Mouse (Mus musculus) ES-Bruce4 (cell line): ENCODE measurements around the gene Olfr397. TPM values are rescaled to one million over a fixed set of nuclear protein-coding genes. Genes with fewer than 3 reads are reported as not detected.

ENCODE experiments used
- H3K27ac ChIP-seq: 2 replicates; pipeline ENCODE4 v1.5.1; 2012; ENCODE audit warnings: low read length, inconsistent platforms; ENCODE audit not compliant: insufficient read depth
- H3K27me3 ChIP-seq: 2 replicates; pipeline ENCODE4 v1.6.1; 2012; ENCODE audit warnings: mild to moderate bottlenecking, low read length, inconsistent platforms; ENCODE audit not compliant: control insufficient read depth, poor library complexity, insufficient read depth, severe bottlenecking
- H3K36me3 ChIP-seq: 2 replicates; pipeline ENCODE4 v1.6.1; 2012; ENCODE audit warnings: inconsistent platforms, mild to moderate bottlenecking, low read length, moderate library complexity; ENCODE audit not compliant: control insufficient read depth, poor library complexity, insufficient read depth, severe bottlenecking
- H3K4me1 ChIP-seq: one replicate; pipeline ENCODE4 v1.8.1; 2011; ENCODE audit warnings: low read length; ENCODE audit not compliant: control insufficient read depth, insufficient read depth
- H3K4me3 ChIP-seq: 2 replicates; pipeline ENCODE4 v1.5.1; 2011; ENCODE audit warnings: low read depth, mild to moderate bottlenecking, low read length
- H3K9ac ChIP-seq: 2 replicates; pipeline ENCODE4 v1.6.1; 2012; ENCODE audit warnings: low read depth, mild to moderate bottlenecking, inconsistent platforms; ENCODE audit not compliant: poor library complexity, severe bottlenecking
- H3K9me3 ChIP-seq: replicated peaks from 2 replicates; pipeline ENCODE4 v1.6.1; 2012; ENCODE audit warnings: mild to moderate bottlenecking, low read length, inconsistent platforms; ENCODE audit not compliant: control insufficient read depth, poor library complexity, insufficient read depth, severe bottlenecking
- CTCF ChIP-seq: IDR thresholded peaks from one replicate; pipeline ENCODE4 v1.8.1; 2011; ENCODE audit warnings: low read depth, low read length
- EP300 ChIP-seq: IDR thresholded peaks from 2 replicates; pipeline ENCODE4 v1.6.1; 2011; ENCODE audit warnings: low read depth, low read length; ENCODE audit not compliant: insufficient read depth
- POLR2A ChIP-seq: IDR thresholded peaks from one replicate; pipeline ENCODE4 v1.8.1; 2011; ENCODE audit warnings: low read length; ENCODE audit not compliant: insufficient read depth
- polyA plus RNA-seq: library from polyadenylated mRNA; stranded (reverse); fragments of >200 nt; gene quantifications from 2 replicates; pipeline ENCODE4 v1.2.4, GENCODE M21; 2011; ENCODE audit warnings: low read depth; ENCODE audit not compliant: missing spikeins, insufficient read depth, insufficient read length

Gene Olfr397
- polyA plus RNA-seq = not detected in 2 replicates

DNA sequence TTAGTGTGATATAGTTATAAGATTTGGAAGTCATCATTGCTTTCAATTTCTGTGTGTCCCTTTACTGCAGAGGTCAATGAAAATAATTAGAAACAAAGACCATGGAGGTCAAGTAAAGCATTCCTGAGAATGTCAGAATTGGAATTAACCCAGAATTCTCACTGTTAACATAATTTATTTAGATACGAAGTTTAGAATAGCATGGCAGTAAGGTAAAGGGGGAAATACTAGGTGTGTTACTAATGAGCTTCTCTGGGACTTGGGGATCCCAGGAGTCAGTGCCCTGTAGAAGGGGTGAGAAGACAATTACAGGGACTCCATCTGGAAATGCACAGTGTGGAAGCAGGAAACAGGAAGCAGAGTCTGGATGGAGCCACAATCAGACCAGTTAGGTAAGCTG, at the start of gene Olfr397:
TSS of gene Olfr397 (plus strand) at position 301 of the 400 bp plus-strand sequence.
- Histone ChIP-seq H3K9me3 (no peaks in the 10 kb centered on the region), H3K36me3 (no peaks in the 10 kb centered on the region), H3K4me3 (no peak within 1 kb of the TSS), H3K27ac (no peak within 1 kb of the TSS), H3K27me3 (no peaks in the 10 kb centered on the region), H3K4me1 (no peaks in the 10 kb centered on the region), H3K9ac (no peak within 1 kb of the TSS)
- no peak for TF ChIP-seq POLR2A

DNA sequence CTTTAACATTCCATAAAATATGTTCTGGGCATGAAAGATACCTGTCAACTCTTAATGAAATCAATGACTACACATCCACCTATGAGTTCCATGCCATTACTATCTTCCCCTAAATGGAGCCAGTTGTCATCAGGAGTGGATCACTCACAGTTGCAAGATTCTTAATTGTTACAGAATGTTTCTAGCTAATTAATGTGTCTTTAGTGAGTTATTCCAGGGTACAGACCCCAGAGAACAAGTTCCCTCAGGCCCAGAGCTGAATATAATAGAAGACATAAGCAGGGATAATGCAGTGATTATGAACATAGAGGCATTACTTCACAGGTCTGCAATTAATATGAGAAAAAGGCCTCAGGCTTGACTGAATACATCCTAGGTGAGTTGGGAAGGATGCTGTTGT, 24.2 kb upstream of the Olfr397 start, which contains the start of gene Olfr23:
TSS of gene Olfr23 (plus strand) at position 301 of the 400 bp plus-strand sequence.
- H3K27ac ChIP-seq = no peak within 1 kb of the TSS
- TF ChIP-seq EP300 (no peak), CTCF (no peak), POLR2A (no peak)
- H3K9me3 ChIP-seq = no peaks in the 10 kb centered on the region
- no peak within 1 kb of the TSS for H3K4me3 ChIP-seq
- H3K4me1 ChIP-seq = no peaks in the 10 kb centered on the region
- H3K36me3 ChIP-seq = no peaks in the 10 kb centered on the region
- H3K27me3 ChIP-seq = no peaks in the 10 kb centered on the region
- H3K9ac ChIP-seq = no peak within 1 kb of the TSS

DNA sequence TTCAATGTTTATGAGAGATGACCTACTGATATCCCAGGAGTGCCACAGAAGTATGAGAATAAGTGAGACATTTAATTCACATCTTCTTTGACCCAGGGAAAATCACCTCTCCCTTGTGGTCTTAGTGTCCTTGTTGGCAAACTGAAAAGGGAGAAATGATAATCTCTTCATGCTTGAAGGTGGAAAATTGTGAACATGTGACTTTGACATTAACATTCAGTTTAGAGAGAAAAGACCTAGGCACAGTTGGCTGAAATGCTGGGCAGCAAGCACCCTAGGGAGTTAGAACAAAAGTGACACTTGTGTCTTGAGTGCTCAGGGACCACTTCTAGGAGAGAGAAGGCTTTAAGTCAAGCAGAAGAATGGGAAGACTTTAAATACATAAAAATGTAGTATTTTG, 29.7 kb downstream of the Olfr397 start, which contains the start of gene Olfr398:
TSS of gene Olfr398 (minus strand) at position 101 of the 400 bp plus-strand sequence.
- no peaks in the 10 kb centered on the region for H3K4me1 ChIP-seq
- no peaks in the 10 kb centered on the region for H3K9me3 ChIP-seq
- TF ChIP-seq POLR2A (no peak), EP300 (no peak), CTCF (no peak)
- no peaks in the 10 kb centered on the region for H3K36me3 ChIP-seq
- H3K27me3 ChIP-seq = no peaks in the 10 kb centered on the region; the same call in 1 of the 2 replicates
- no peak within 1 kb of the TSS for H3K27ac ChIP-seq
- no peak within 1 kb of the TSS for H3K9ac ChIP-seq
- no peak within 1 kb of the TSS for H3K4me3 ChIP-seq

DNA sequence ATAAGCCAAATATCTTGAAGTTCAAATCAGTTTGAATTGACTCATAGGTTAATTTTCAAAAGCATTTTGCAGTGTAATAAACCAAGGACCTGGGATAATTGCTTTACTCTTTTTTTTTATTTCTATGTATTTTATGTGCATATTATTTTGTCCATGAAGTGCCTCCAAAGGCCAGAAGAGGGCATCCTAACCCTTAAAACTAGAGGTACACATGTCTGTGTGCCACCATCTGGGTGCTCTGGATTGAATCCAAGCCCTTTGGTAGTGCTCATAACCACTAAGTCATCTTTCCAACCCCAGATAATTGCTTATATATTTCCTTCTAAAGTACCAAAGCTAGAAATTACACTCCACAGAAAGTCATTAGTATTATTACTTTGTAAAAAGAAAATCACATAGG, 32.5 kb downstream of the Olfr397 start:
- TF ChIP-seq EP300 = no peak
- no peak for TF ChIP-seq CTCF
- no peak for TF ChIP-seq POLR2A
- H3K36me3 ChIP-seq = no peaks in the 10 kb centered on the region
- no peaks in the 10 kb centered on the region; the same call in 1 of the 2 replicates for H3K27me3 ChIP-seq
- H3K4me3 ChIP-seq = no peak overlapping the region
- no peaks in the 10 kb centered on the region for H3K4me1 ChIP-seq
- no peaks in the 10 kb centered on the region for H3K9me3 ChIP-seq
- no peak overlapping the region for H3K9ac ChIP-seq
- no peak overlapping the region for H3K27ac ChIP-seq

Other genes starting within 250 kb of the Olfr397 start
- not detected in 2 replicates for gene Olfr389, start 180.1 kb upstream of the Olfr397 start, polyA plus RNA-seq
- gene Olfr390, start 177.9 kb upstream of the Olfr397 start, polyA plus RNA-seq = not detected in 2 replicates
- gene Olfr391-ps, start 157.8 kb upstream of the Olfr397 start, polyA plus RNA-seq = not detected in 2 replicates
- gene Olfr392, start 143.8 kb upstream of the Olfr397 start, polyA plus RNA-seq = not detected in 2 replicates
- not detected in 2 replicates for gene Olfr393, start 109.4 kb upstream of the Olfr397 start, polyA plus RNA-seq
- not detected in 2 replicates for gene Olfr394, start 70.0 kb upstream of the Olfr397 start, polyA plus RNA-seq
- gene Olfr395, start 51.5 kb upstream of the Olfr397 start, polyA plus RNA-seq = not detected in 2 replicates
- not detected in 2 replicates for gene Olfr23, start 24.1 kb upstream of the Olfr397 start, polyA plus RNA-seq
- gene Olfr398, start 29.6 kb downstream of the Olfr397 start, polyA plus RNA-seq = not detected in 2 replicates
- gene Olfr139, start 95.7 kb downstream of the Olfr397 start, polyA plus RNA-seq = not detected in 2 replicates
- gene Olfr399, start 95.8 kb downstream of the Olfr397 start, polyA plus RNA-seq = not detected in 2 replicates
- gene Zfp616, start 109.1 kb downstream of the Olfr397 start, polyA plus RNA-seq = not detected in 2 replicates
- not detected in 2 replicates for gene Olfr401, start 152.9 kb downstream of the Olfr397 start, polyA plus RNA-seq
- not detected in 2 replicates for gene Olfr402, start 192.7 kb downstream of the Olfr397 start, polyA plus RNA-seq
- not detected in 2 replicates for gene Olfr403, start 225.4 kb downstream of the Olfr397 start, polyA plus RNA-seq